Mouse (Mus musculus) B cell, adult 62 days (primary cell): Measurements from ENCODE around the gene Mcm6. TPM values are rescaled to one million over a fixed set of nuclear protein-coding genes. Genes with fewer than 3 reads are reported as not detected.

ENCODE experiments used
- total RNA-seq: library from RNA; stranded (reverse); gene quantifications from 4 replicates; pipeline ENCODE4 v1.2.4, GENCODE M21; 2023

The Mcm6 gene
- 36.5 to 41.0 TPM (median 39.4 TPM) in 4 replicates for total RNA-seq

DNA sequence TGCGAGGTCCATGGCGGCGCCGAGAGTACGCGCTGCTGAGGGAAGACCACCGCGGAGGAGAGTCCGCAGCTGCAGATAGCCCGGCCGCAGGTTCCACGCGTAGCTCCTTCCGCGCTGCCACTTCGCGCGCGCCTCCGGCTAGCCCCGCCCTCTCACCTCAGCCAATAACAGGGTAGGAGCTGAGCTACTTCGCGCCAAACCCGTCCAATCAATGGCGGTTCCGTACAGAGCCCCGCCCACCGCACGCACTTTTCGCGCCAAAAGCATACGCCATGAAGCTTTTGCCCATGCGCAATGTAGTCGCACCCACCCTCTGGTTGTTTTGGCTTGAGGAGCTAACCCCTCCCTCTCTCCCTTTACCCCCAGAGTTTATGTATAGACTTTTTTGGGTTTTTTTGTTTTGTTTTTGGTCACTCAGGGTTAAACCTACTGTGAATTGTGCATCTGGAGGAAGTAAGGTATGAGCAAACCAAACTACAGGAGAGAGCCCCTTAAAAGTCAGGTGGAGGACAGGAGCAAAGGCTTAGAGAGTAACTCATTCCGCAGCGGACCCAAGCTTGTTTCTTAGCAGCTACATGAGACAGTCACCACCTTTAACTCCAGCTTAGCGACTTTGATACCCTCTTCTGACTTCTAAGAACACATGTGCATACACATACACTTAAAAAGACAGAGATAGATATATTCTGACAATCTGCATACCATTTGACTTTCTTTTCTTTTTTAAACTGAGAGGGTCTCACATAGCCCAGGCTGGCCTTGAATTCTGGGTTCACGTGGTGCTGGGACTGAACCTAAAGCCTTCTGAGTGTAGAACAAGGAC lies at the start of gene Mcm6:
Gene Mcm6 (minus strand): TSS at position 111 of the 823 bp plus-strand sequence.

DNA sequence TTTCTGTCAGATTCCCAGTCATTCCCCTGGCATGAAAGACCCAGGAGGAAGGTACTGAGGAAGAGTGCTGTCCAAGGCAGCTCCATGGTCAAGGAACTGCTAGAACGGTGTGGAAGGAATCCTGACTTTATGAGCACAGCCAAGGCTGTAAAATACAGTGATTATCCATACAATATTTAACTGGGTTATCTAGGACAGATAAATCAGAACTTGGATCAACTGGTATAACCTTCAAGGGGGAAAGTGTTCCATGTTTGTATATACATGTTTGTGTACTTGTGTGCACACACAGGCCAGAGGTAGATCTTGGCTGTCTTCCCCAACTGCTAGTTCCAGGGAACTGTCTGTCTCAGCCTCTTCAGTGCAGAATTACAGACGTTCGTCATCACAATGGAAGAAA lies 31.2 kb downstream of the Mcm6 start, which contains the start of gene Lct:
Gene Lct (minus strand): TSS at position 101 of the 400 bp plus-strand sequence.

Other genes with a start within 250 kb of the Mcm6 start
- gene Ubxn4, start 115.7 kb downstream of the Mcm6 start, total RNA-seq = 78.7 to 81.8 TPM (median 80.8 TPM) in 4 replicates
- gene Lct, start 31.3 kb downstream of the Mcm6 start, total RNA-seq = 0.09 to 0.46 TPM (median 0.32 TPM) in 4 replicates
- gene Dars, start 57.7 kb upstream of the Mcm6 start, total RNA-seq = 47.2 to 50.6 TPM (median 49.0 TPM) in 4 replicates
- gene Cxcr4, start 232.6 kb upstream of the Mcm6 start, total RNA-seq = 477 to 570 TPM (median 527 TPM) in 4 replicates